Mouse (Mus musculus) liver, embryonic 14.5 days (tissue): ENCODE data around the gene Aamdc. TPM values are rescaled to one million over a fixed set of nuclear protein-coding genes. Genes with fewer than 3 reads are reported as not detected.

Experiments
- ATAC-seq: fragments of 200-750 bp; cut with Nextera tagmentation; 2 replicates; pipeline ENCODE4 v1.8.0; 2017; ENCODE audit warnings: moderate number of reproducible peaks, mild to moderate bottlenecking, moderate library complexity; ENCODE audit not compliant: insufficient read depth
- DNase-seq, 3 experiments: peaks; one replicate each; pipeline ENCODE4 v3.0.0-alpha.2; 2012 to 2013; ENCODE audit warnings: low read depth in 3 of 3, low spot score in 3 of 3
- H3K27ac ChIP-seq: fragments of 300-500 bp; sonication (generic); 2 replicates; pipeline ENCODE4 v1.5.1; 2014; ENCODE audit warnings: moderate library complexity, mild to moderate bottlenecking, control low read depth, inconsistent platforms
- H3K27me3 ChIP-seq: fragments of 300-500 bp; sonication (generic); 2 replicates; pipeline ENCODE4 v1.6.1; 2014; ENCODE audit warnings: mild to moderate bottlenecking, low read length, moderate library complexity; ENCODE audit not compliant: control insufficient read depth, insufficient read depth
- H3K36me3 ChIP-seq: fragments of 300-500 bp; sonication (generic); replicated peaks from 2 replicates; pipeline ENCODE4 v1.6.1; 2014; ENCODE audit warnings: low read depth; ENCODE audit not compliant: control insufficient read depth, insufficient read depth
- H3K4me1 ChIP-seq, 2 experiments: fragments of 200-500 bp in 1 of 2; fragments of 300-500 bp in 1 of 2; sonication (generic) in 1 of 2; replicated peaks; 2 replicates each; pipeline ENCODE4 v1.6.1; 2012 to 2014; ENCODE audit warnings: antibody characterized with exemption in 1 of 2, inconsistent platforms in 1 of 2, low read length in 1 of 2; ENCODE audit not compliant: control insufficient read depth in 2 of 2, insufficient read depth in 2 of 2
- H3K4me2 ChIP-seq: fragments of 300-500 bp; sonication (generic); 2 replicates; pipeline ENCODE4 v1.6.1; 2014; ENCODE audit warnings: low read depth, mild to moderate bottlenecking, control low read depth, moderate library complexity
- H3K4me3 ChIP-seq, 2 experiments: fragments of 200-500 bp in 1 of 2; fragments of 300-500 bp in 1 of 2; sonication (generic) in 1 of 2; 2 replicates each; pipeline ENCODE4 v1.5.1; 2012 to 2014; ENCODE audit warnings: low read depth in 2 of 2, low read length in 2 of 2, mild to moderate bottlenecking in 2 of 2, control low read depth in 1 of 2, inconsistent platforms in 1 of 2, moderate library complexity in 1 of 2; ENCODE audit not compliant: insufficient read depth in 1 of 2
- H3K9ac ChIP-seq: fragments of 300-500 bp; sonication (generic); replicated peaks from 2 replicates; pipeline ENCODE4 v1.6.1; 2014; ENCODE audit warnings: mild to moderate bottlenecking, control low read depth, moderate library complexity
- H3K9me3 ChIP-seq: fragments of 300-500 bp; sonication (generic); 2 replicates; pipeline ENCODE4 v1.6.1; 2016; ENCODE audit warnings: low read length, mixed read lengths; ENCODE audit not compliant: control insufficient read depth
- CTCF ChIP-seq: IDR thresholded peaks from 2 replicates; pipeline ENCODE4 v1.5.1; 2016; ENCODE audit warnings: antibody characterized with exemption, low read depth, control low read depth
- EP300 ChIP-seq: IDR thresholded peaks from 2 replicates; pipeline ENCODE4 v1.6.1; 2016; ENCODE audit warnings: antibody characterized with exemption, low read depth
- WGBS: fragments of 180-500 bp; shearing (Covaris S2); extraction: QIAGEN DNeasy Blood & Tissue Kit; methylation state at CpG from one replicate; pipeline ENCODE4 v1.1.7; 2014; ENCODE audit not compliant: insufficient replicate concordance; 5-methylcytosine and 5-hydroxymethylcytosine counted together
- polyA plus RNA-seq, 2 experiments: library from polyadenylated mRNA; depleted of rRNA in 1 of 2; stranded (reverse) in 1 of 2; unstranded in 1 of 2; fragments of >200 nt; fragmentation: Nextera tagmentation in 1 of 2; extraction: Ambion mirVana in 1 of 2; gene quantifications; 2 replicates each; pipeline versions ENCODE4 v1.2.1 to v1.2.3; 2012 to 2014

Aamdc gene
- polyA plus RNA-seq, 2 experiments = 9.9 to 16.0 TPM

DNA sequence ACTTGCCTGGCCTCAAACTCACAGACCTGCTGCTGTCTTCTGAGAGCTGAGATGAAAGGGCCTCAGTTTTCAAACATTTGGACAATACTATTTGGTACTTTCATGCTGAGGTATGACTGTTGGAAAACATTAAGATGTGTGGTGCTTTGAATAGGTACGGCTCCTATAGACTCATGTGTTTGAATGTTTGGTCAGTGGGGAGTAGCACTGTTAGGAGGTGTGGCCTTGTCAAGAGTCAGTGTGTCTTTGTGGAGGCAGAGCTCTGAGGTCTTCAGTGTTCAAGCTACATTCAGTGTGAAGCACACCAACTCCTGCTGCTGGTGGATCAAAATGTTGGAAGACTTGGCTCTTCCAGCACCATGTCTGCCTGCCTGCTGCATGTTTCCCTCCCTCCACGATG, 14.2 kb upstream of the Aamdc start:
- no peak overlapping the region for H3K4me2 ChIP-seq
- no peaks in the 10 kb centered on the region for H3K36me3 ChIP-seq
- TF ChIP-seq EP300 = no peak
- no peak for TF ChIP-seq CTCF
- DNase-seq = no peak
- H3K9me3 ChIP-seq = no peaks in the 10 kb centered on the region
- no peak for ATAC-seq
- WGBS = 72% methylated on average over 2 of the region's 2 CpGs
- no peaks in the 10 kb centered on the region for H3K27me3 ChIP-seq
- no peak overlapping the region for H3K4me3 ChIP-seq
- H3K9ac ChIP-seq = no peak overlapping the region
- peaks cover 18 to 23% of the 10 kb centered on the region in 2 experiments for H3K4me1 ChIP-seq
- H3K27ac ChIP-seq = no peak overlapping the region

DNA sequence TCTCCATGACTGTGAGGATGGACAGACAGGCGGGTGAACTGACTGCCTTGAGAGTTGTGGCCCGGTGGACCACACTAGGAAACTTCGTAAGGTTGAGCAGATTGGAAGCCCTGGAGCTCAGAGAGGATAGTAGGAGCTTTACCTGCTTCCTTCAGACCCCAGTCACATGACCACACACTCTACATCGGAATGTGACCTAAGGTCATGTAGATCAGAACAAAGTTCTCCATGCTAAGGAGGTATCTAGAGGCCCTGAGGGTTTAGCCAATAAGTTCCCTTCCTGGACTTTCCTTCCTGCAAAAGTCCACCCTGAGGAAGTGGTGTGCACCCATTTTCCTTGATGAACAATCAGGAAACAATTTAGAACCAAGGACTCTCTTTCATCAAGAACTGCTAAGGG, 13.1 kb upstream of the Aamdc start:
- Histone ChIP-seq H3K9me3 (no peaks in the 10 kb centered on the region), H3K27me3 (no peaks in the 10 kb centered on the region), H3K4me3 (no peak overlapping the region), H3K9ac (no peak overlapping the region), H3K27ac (no peak overlapping the region), H3K36me3 (no peaks in the 10 kb centered on the region), H3K4me1 (peaks cover 19 to 22% of the 10 kb centered on the region in 2 experiments), H3K4me2 (no peak overlapping the region)
- ATAC-seq = no peak
- TF ChIP-seq EP300 (no peak), CTCF (no peak)
- WGBS = 78% methylated on average over 4 of the region's 4 CpGs
- DNase-seq = no peak

GRCm38 (mm10) chr7:97591336-97591735, 12.0 kb upstream of the Aamdc start:
- 0 out of 2 replicates have a peak, but pooled peaks have one; percentile 24 for ATAC-seq
- H3K4me2 ChIP-seq = no peak overlapping the region
- WGBS = 49% methylated on average over 6 of the region's 6 CpGs
- H3K4me1 ChIP-seq = peaks cover 19 to 22% of the 10 kb centered on the region in 2 experiments
- H3K27me3 ChIP-seq = no peaks in the 10 kb centered on the region
- DNase-seq = no peak
- no peaks in the 10 kb centered on the region for H3K36me3 ChIP-seq
- H3K27ac ChIP-seq = no peak overlapping the region
- no peak for TF ChIP-seq CTCF
- no peak for TF ChIP-seq EP300
- H3K9me3 ChIP-seq = no peaks in the 10 kb centered on the region
- no peak overlapping the region for H3K4me3 ChIP-seq
- no peak overlapping the region for H3K9ac ChIP-seq

DNA sequence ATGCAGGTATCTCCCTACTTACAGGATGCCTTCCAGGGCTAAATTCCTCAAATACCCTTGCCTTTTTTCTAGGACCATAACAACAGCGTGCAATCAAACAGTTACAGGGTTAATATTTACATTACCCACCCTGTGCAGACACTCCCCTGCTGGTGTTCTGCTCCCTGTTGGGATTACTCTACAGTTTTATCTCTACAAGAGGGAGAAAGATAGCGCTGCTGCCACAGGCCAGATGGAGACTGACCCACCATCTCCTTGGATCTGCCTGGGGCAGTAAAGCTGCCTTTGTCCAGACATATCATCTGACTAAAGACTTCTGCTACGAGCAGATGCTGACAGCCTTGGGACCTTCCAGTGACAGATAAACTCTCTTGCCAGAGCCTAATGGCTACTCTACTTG, 11.2 kb upstream of the Aamdc start:
- Histone ChIP-seq H3K4me2 (peak overlapping the region; percentile 1), H3K36me3 (no peaks in the 10 kb centered on the region), H3K9me3 (no peaks in the 10 kb centered on the region), H3K4me3 (no peak overlapping the region), H3K27me3 (no peaks in the 10 kb centered on the region), H3K27ac (no peak overlapping the region), H3K4me1 (peaks cover 19 to 22% of the 10 kb centered on the region in 2 experiments), H3K9ac (no peak overlapping the region)
- peak; percentile 76 for ATAC-seq
- DNase-seq = peak in 2 of 3 experiments; percentile 1 to 17
- 15% methylated on average over 3 of the region's 3 CpGs for WGBS
- TF ChIP-seq CTCF = no peak
- peak; percentile 24; the same call in 1 of the 2 replicates for TF ChIP-seq EP300

DNA sequence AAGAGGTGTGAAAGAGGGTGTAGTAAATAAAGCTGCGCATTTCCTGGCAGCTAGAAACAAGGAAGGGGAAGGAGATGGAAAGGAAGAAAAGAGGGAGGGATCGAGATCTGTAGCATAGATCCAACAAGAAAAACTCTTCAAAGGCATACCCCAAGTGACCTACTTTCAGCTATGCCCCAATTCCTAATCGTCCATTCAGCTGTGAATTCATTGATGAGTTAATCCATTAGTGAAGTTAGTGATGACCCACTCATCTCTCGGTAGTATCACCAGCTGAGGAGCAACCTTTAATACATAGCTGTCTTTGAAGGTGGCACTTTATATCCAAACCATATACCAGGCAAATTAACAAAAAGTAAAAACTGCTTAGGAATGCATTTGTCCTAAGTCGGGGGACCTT, 9.2 kb upstream of the Aamdc start:
- WGBS = 69% methylated on average over 5 of the region's 5 CpGs
- no peak for ATAC-seq
- H3K9me3 ChIP-seq = no peaks in the 10 kb centered on the region

More for the DNA sequence above, 9.2 kb upstream of the Aamdc start:
- no peak overlapping the region for H3K9ac ChIP-seq
- no peaks in the 10 kb centered on the region for H3K36me3 ChIP-seq
- H3K4me1 ChIP-seq = peaks cover 19 to 22% of the 10 kb centered on the region in 2 experiments
- H3K27ac ChIP-seq = no peak overlapping the region
- H3K4me2 ChIP-seq = no peak overlapping the region
- H3K27me3 ChIP-seq = no peaks in the 10 kb centered on the region
- no peak overlapping the region for H3K4me3 ChIP-seq
- TF ChIP-seq CTCF = no peak
- no peak for TF ChIP-seq EP300
- no peak for DNase-seq
